Mouse (Mus musculus) skeletal muscle tissue, adult 2 months (tissue): ENCODE data around the gene Irx1.

Experiments used
- DNase-seq: peaks from one replicate; pipeline ENCODE4 v3.0.0-alpha.2; 2012; ENCODE audit warnings: low read depth, low spot score

Irx1 gene

GRCm38 (mm10) chr13:71963356-71964351 is at the start of gene Irx1:
Gene Irx1 (minus strand): TSS chr13:71963723.
- no peak for DNase-seq

GRCm38 (mm10) chr13:71979932-71980655 is 16.6 kb upstream of the Irx1 start:
- DNase-seq, result no peak

- no peak for DNase-seq
Observed at GRCm38 (mm10) chr13:71975753-71976152, 12.2 kb upstream of the Irx1 start.

GRCm38 (mm10) chr13:71968286-71968685 is 4.8 kb upstream of the Irx1 start:
- DNase-seq, result no peak

DNA sequence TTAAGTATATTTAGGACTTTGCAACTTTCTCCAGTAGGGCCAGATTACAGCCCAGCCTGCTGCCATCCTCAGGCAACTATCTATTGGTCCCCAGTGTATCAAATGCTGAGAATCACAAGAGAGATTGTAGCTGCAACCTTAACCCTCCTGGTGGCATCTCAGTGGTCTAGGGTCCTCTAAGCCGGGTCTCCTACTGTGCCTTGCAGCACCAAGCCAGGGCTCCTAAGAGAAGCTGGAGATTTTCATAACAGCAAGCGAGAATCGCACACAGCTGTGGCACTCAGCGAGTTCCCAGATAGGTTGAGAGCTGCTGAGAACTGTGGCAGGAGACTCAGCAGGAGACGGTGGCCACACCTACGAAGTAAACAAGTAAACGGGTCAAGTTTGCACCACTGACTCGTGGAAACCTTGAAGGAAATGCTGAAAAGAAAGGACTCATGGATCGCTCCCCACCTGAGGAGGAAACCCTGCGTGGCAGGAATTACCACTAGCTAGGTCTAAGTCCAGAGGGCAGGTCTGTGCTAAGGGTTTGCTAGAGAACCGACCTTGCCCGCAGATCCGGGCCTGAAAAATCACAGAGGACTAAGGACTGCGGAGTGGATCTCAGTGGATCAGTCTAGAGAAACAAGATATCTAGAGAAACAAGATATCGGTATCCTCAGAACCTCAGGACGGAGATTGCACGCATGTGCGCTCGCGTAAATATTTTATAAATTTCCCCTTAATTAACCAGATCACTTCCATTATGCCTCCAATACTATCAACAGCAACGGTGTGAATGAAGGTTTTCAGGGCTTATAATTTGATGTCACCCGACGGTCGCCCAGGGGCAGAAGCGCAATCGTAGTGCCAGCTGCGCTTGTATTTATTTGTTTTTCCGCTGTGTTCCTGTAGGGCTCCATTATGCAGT is 4.1 kb upstream of the Irx1 start:
- DNase-seq, result no peak

GRCm38 (mm10) chr13:71966631-71967030 is 3.1 kb upstream of the Irx1 start:
- DNase-seq, result no peak

GRCm38 (mm10) chr13:71964366-71964765 is 843 bp upstream of the Irx1 start:
- no peak for DNase-seq

DNA sequence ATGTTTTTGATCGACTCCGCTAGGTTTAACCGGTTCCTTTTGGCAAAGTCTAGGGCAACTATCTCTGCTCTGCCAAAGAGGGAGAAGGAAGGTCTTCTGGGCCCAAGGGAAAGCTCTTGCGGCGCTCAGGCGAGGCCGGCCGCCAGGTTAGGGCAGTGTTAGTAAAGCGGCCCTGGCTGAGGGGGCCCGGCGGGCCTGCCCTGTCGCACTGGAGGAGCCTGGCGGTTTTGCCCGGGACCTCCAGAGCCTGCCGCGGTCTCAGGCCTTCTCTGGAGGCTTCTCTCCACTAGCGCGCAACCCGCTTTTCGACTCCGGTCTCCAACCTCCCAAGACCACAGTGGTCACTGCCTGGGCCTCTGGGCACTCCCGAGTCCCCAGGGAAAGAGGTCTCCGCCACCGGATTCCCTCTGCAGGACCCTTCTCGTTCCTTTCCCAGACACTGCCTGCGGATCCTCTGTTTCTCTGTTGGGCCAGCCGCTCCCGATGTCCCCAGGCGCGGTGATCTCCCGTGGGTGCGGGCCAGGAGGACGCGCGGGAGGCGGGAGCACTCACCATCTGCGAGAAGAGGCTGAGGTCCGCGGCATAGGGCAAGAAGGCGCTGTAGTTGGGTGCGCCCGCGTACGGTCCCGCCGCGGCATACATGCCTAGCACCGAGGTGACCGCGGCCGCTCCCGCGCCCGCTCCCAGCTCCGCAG is 715 bp downstream of the Irx1 start:
- no peak for DNase-seq

GRCm38 (mm10) chr13:71961891-71962660 is 1.4 kb downstream of the Irx1 start:
- DNase-seq, result no peak

- no peak for DNase-seq
Observed at GRCm38 (mm10) chr13:71960846-71961735, 2.4 kb downstream of the Irx1 start.

DNA sequence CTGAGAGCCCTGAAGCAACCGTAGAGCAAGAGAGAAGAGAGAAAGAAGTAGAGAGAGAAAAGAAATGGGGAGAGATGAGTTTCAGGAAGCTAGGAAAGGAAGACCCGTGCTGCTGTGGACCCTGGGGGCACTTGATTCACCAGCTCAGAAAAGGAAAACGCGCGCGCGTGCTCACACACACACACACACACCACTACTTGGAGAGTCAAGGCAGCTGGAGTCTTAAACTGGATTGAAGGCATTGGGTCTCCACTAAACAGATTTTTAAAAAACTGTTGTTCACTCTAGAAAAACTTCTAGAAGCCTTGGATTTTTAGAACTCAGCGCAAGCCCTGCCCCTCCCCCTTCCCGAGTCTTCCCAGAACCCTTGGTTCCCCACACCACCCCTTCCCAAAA is 3.2 kb downstream of the Irx1 start:
- no peak for DNase-seq

GRCm38 (mm10) chr13:71959361-71960276 is 3.9 kb downstream of the Irx1 start:
- DNase-seq, result no peak

GRCm38 (mm10) chr13:71958651-71959050 is 4.9 kb downstream of the Irx1 start:
- no peak for DNase-seq

DNA sequence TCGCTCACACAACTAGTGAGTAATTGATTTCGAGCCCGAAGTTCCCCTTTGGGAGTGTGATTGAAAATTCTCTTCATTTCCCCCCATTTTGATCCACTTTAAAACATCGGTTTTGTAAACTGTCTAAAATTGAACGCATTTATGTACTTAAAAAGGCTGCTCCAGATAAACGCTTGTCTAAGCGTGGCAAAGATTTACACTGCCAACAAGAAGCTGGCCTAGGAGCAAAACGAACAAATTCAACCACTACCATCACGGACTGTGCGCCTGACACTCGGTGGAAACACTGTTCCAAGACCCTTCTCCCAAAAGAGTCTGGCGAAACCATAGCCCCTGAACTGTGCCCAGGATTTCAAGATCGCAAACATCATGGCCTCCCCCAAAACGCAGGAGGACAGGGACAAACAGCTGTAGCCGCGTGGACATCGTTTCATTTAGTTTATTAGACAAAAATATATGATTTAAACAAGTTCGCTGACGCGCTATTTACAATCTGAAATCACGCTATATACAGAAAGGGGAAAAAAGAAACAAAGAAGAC is 5.6 kb downstream of the Irx1 start:
- no peak for DNase-seq

- DNase-seq, result no peak
Observed at GRCm38 (mm10) chr13:71957147-71957546, 6.4 kb downstream of the Irx1 start.

GRCm38 (mm10) chr13:71956481-71956880 is 7.0 kb downstream of the Irx1 start:
- DNase-seq, result no peak

DNA sequence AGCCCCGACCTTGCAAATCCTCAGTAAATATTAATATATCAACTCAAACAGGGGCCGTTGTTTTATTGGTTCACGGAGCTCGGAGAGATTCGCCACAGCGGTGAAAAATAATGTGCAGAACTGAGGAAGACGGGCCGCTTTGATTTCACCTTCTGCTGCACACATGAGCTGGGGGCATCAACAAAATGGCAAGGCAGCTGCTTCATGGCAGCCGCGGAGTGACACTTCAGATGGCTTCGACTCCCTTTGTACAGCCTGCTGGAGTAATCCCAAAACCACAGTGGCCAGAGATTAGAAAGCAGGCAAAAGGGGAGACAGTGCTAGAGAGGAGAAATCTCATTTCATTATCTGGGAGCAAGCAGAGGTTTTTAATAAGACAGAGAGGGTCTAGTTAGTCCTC is 11.6 kb downstream of the Irx1 start:
- DNase-seq, result no peak

- DNase-seq, result no peak
Observed at GRCm38 (mm10) chr13:71949859-71950258, 13.7 kb downstream of the Irx1 start.
